Mouse (Mus musculus): ENCODE data around the gene Eed. TPM values are rescaled to one million over a fixed set of nuclear protein-coding genes. Genes with fewer than 3 reads are reported as not detected.

The Eed gene
- total RNA-seq, 2 experiments from 2014 or later = 33.6 to 40.3 TPM

DNA sequence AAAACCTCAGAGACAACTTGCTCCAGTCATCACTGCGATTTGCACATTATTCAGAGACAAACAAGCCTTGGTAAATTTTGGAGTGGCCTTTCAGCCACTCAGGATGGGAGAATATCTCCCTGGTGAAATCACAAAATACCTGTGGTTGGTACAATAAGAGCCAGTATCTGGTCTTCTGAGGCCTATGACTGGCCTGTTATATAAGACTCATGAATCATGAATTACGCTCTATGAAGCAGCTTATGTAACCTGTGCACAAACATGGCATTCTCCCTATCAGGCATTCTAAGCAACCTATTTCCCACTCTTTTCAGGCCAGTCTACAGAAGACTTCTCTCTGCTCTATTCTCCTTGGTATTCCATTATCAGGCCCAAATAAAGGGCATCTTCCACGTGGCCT lies 68.4 kb downstream of the Eed start:
- DNase-seq (ENCODE audit: extremely low spot score in 1 of 2, low spot score in 1 of 2) = no peak

DNA sequence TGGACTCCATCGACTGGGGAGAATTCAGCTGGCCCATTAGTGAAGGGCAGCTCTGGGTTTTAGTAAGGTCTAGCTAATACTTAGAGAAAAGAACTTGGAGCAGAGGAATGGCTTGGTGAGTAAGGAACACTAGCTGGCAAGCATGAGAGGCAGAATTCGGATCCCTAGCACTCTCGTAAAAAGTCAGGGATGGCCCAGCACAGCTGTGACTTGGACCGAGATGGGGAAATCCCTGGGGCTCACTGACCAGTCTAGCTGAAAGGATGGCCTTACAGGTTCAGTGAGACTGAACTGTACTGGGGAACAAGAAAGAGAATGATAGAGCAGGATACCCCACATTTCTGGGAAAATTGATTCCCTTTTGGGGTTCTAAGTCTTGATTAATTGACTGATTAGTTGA lies 71.1 kb downstream of the Eed start:
- no peak for DNase-seq (ENCODE audit: extremely low spot score in 1 of 2, low spot score in 1 of 2)

DNA sequence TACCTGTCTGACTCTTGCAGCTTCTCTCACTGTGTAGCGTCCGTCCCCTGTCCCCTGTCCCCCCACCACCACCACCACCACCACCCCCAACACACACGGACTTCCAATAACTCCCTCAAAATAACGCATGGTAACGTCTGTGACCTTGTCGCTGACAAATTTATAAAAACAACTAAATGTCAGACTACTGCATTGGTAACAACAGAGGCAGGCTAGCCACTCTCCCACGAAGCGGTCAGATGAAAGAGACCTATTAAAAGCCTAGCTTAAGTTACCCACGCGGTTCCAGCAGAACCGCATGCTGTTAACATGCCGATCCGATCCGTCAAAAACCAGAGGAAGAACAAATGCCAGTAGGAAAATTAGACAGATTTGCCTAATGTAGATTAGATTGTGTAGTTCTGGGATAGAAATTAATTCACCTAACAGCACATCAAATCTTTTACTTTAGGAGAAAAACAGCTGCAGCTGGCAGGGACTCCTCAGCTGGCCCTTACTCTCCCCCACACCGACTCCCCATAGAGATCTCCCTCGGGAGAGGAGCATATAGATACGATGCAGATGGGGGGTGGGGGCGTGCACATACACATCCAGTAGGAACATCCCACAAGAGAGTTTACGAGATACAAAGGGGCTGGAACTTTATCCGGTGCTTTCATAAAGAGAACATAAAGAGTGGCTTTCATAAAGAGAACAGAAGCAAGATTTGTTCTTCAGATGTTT lies 71.7 kb downstream of the Eed start:
- DNase-seq (ENCODE audit: extremely low spot score in 1 of 2, low spot score in 1 of 2) = no peak

GRCm38 (mm10) chr7:89908421-89908820 lies 72.4 kb downstream of the Eed start:
- no peak for DNase-seq (ENCODE audit: extremely low spot score in 1 of 2, low spot score in 1 of 2)

DNA sequence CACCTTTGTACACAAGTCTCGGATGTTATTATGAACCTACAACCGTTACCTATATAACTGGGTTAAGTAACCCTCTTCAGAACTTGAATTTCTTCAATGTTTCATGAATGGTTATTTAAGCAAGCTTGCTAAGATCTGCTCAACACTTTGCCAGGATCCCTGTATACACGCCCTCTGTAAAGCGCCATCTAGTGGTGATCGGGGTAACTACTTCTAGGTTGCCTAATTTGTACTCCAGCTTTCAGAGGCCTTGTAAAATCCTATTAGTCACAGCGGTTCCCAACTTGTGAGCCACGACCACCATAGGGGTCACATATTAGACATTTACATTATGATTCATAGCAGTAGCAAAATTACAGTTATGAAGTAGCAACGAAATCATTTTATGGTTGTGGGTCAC lies 72.8 kb downstream of the Eed start:
- peak; percentile 65 to 88 for DNase-seq (ENCODE audit: extremely low spot score in 1 of 2, low spot score in 1 of 2)

Other genes starting within 250 kb of the Eed start
- gene Ccdc81, start 77.4 kb downstream of the Eed start, total RNA-seq (2021) = under 1 TPM; 0.42 to 0.52 TPM
- 100 to 1,000 TPM in 1 of 2 experiments, 10 to 100 TPM in 1; 85.0 to 105 TPM for gene Hikeshi, start 39.8 kb downstream of the Eed start, total RNA-seq (2021)
- gene Picalm, start 149.2 kb upstream of the Eed start, total RNA-seq (2021) = 100 to 1,000 TPM; 145 to 155 TPM